Mouse (Mus musculus) lung, adult 10 weeks (tissue): ENCODE data around the gene Dact3. TPM values are rescaled to one million over a fixed set of nuclear protein-coding genes. Genes with fewer than 3 reads are reported as not detected.

Experiments used
- polyA plus RNA-seq: library from polyadenylated mRNA; stranded (reverse); fragments of 350-450 nt; fragmentation: Illumina TruSeq; extraction: RNeasy Lipid Tissue Mini Kit (QIAGEN cat#74804); gene quantifications from one replicate; pipeline ENCODE4 v1.2.3, GENCODE M21; 2014; ENCODE audit warnings: low read depth, low replicate concordance; ENCODE audit not compliant: insufficient read depth

Gene Dact3
- 7.2 TPM for polyA plus RNA-seq

DNA sequence AGATGAGACGGTGACA lies at the start of gene Dact3:
Dact3 (plus strand) TSS at position 8 of the 16 bp plus-strand sequence.

DNA sequence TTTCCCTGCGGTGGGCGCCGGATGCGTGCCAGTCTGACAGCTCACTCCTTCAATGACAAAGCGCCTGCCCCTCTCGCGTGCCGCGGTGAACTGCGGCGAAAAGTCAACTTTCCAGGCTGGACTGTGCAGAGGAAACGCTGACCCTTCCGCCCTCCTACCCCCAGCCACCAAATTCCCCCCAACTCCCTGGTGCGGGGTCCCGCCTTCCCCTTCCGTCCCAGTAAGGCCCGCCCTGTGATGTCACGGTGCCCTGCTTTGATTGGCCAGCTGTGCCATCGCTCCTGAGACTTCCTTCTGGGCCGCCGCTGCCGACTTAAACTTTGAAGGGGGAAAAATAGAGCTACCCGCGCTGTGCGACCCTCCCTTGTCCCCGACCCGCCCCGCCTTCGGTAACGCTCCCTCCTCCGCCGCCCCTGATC lies 32.5 kb upstream of the Dact3 start, which contains the start of gene Prkd2:
Prkd2 (plus strand) TSS at position 258 of the 419 bp plus-strand sequence.

DNA sequence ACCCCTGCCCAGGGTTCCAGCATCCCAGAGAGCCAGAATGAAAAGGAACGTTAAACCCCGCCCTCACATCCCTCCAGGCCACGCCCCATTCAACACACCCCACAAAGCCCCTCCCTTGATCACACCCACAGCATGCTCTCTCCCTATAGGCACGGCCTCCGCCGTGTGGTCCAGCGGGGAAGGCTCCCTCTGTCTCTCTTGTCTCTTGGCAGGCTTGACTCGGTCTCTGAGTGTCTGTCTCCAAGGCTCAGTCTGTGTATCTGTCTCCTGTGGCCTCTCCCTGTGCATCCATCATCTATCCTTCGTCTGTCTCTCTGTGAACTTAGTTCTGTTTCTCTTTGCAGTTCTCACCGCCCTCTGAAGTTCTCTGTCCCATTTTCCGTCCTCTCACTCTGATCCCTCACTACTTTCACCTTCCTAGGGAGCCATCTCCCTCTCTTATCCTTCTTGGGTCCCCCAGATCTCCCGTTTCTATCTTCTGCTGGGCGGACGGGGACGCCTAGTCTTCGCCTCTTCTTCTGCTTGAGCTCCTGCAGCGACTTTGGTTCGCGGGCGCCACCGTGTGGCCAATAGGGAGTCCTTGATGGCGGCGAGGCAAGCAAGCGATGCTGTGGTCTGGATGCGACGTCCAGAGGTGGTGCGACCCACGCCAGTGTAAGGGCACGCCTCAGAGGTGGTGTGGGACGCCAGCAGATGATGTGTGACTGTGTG lies 16.7 kb downstream of the Dact3 start, which contains the start of gene Gng8:
Gng8 (plus strand) TSS at position 146 of the 711 bp plus-strand sequence.

DNA sequence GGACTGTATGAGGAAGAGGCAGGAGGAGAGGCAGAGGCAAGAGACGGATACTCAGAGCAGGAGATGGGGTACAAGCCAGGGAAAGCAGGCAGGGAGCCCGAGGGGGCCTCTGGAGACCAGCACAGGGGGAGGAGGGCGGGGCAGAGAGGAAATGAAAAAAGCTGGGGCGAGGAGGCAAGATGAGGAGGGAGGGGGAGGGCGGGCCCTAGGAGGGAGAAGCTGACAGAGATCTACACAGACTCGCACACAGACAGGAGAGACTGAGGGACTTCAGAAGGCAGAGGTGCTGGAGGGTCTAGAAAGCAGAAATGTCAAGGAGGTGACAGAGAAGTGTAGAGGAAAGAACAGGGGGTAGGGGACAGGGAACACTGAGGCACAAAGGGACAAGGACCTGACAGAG lies 31.2 kb downstream of the Dact3 start, which contains the start of gene Ptgir:
Ptgir (plus strand) TSS at position 210 of the 400 bp plus-strand sequence.

DNA sequence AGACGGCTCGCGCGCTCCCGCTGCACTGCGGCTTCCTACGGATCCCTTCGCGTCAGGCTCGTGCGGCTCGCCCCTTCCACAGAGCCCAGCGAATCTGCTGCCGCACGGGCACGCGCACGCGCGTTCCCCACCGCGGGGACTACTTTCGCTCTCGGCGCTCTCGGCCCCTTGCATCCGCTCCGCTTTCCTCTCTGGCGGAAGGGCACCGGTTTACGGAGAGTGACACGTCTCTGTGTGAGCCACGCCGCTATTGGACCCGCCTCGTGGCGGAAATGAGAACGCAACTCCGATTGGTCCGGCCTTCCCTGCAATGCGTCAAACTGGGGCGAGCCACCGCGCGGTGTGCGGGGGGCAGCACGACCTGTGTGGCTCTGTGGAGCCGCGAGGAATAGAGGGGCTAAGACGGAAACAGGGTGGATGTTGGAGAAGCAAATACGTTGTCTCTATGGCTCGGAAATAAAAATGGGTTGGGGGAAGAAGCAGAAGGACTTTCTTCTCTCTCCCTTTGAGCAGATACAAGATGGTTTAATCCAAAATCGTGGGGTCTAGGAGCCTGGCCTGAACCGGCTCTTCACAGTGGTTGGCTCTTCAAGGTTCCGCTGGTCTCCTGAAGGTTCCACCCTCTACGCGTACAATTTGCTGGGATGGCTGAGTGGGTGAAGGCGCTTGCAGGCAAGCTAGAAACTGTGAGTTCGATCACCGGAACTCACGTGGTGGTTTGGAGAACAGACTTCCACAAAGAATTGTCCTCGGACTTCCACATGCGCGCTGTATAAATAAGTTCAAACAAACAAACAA lies 49.1 kb downstream of the Dact3 start, which contains the start of gene Calm3:
Calm3 (minus strand) TSS at position 78 of the 798 bp plus-strand sequence.

Other genes with a start within 250 kb of the Dact3 start
- not detected for gene Ceacam15, start 199.6 kb upstream of the Dact3 start, polyA plus RNA-seq
- gene Ceacam9, start 153.4 kb upstream of the Dact3 start, polyA plus RNA-seq = not detected
- gene Ap2s1, start 136.9 kb upstream of the Dact3 start, polyA plus RNA-seq = 163 TPM
- 68.9 TPM for gene Slc1a5, start 94.0 kb upstream of the Dact3 start, polyA plus RNA-seq
- gene Strn4, start 59.4 kb upstream of the Dact3 start, polyA plus RNA-seq = 33.9 TPM
- gene Fkrp, start 58.6 kb upstream of the Dact3 start, polyA plus RNA-seq = 11.8 TPM
- gene Prkd2, start 32.4 kb upstream of the Dact3 start, polyA plus RNA-seq = 32.2 TPM
- gene Gng8, start 16.5 kb downstream of the Dact3 start, polyA plus RNA-seq = 7.3 TPM
- 2.2 TPM for gene Ptgir, start 31.2 kb downstream of the Dact3 start, polyA plus RNA-seq
- gene Calm3, start 48.8 kb downstream of the Dact3 start, polyA plus RNA-seq = 135 TPM
- 1.5 TPM for gene Pnmal2, start 69.4 kb downstream of the Dact3 start, polyA plus RNA-seq
- not detected for gene Pnmal1, start 84.4 kb downstream of the Dact3 start, polyA plus RNA-seq
- not detected for gene Gm42372, start 107.8 kb downstream of the Dact3 start, polyA plus RNA-seq
- 3.4 TPM for gene Ccdc8, start 117.4 kb downstream of the Dact3 start, polyA plus RNA-seq
- 51.7 TPM for gene Ppp5c, start 152.6 kb downstream of the Dact3 start, polyA plus RNA-seq
- gene Hif3a, start 187.1 kb downstream of the Dact3 start, polyA plus RNA-seq = 0.50 TPM
- not detected for gene Psg16, start 198.7 kb downstream of the Dact3 start, polyA plus RNA-seq